Mouse (Mus musculus) lung, adult 2 months (tissue): Measurements from ENCODE around the gene Cela1.

Experiments used
- CTCF ChIP-seq: fragments of 200-500 bp; IDR thresholded peaks from 2 replicates; pipeline ENCODE4 v1.5.1; 2011; ENCODE audit warnings: mild to moderate bottlenecking, low read length, control low read depth; ENCODE audit not compliant: insufficient read depth
- POLR2A ChIP-seq: fragments of 200-500 bp; IDR thresholded peaks from 2 replicates; pipeline ENCODE4 v1.6.1; 2011; ENCODE audit warnings: low read depth, mild to moderate bottlenecking, control low read depth, low read length, borderline replicate concordance; ENCODE audit errors: extremely low read depth

DNA sequence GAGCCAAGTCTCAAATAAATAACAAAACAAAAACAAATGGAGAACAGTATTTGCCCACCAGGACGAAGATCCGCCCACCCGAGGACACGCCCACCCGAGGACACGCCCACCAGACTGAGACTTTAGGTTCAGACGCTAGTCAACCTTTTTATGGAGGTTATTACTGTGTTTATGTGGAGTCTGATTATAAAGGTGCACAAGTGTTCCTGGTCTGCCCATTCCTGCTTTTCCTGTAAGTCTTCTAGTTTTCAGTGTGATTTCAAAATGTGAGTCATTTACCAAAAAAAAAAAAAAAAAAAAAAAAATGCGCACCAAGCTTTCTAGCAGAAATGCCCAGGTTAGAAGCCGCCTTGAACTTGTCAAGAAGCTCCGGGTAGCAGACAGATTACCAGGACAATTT lies 60.4 kb downstream of the Cela1 start:
- no peak for TF ChIP-seq CTCF
- no peak for TF ChIP-seq POLR2A
